Mouse (Mus musculus): Measurements from ENCODE around the gene Snx29. TPM values are rescaled to one million over a fixed set of nuclear protein-coding genes. Genes with fewer than 3 reads are reported as not detected.
"Not testable (repeated sequence)": the region's sequence is repeated elsewhere in the genome, so short reads cannot be mapped to it uniquely, and the experiment has no call there.

The Snx29 gene
- polyA plus RNA-seq (2015; fragmentation: Nextera tagmentation; extraction: Ambion mirVana): 4.0 and 4.1 TPM in 2 replicates

DNA sequence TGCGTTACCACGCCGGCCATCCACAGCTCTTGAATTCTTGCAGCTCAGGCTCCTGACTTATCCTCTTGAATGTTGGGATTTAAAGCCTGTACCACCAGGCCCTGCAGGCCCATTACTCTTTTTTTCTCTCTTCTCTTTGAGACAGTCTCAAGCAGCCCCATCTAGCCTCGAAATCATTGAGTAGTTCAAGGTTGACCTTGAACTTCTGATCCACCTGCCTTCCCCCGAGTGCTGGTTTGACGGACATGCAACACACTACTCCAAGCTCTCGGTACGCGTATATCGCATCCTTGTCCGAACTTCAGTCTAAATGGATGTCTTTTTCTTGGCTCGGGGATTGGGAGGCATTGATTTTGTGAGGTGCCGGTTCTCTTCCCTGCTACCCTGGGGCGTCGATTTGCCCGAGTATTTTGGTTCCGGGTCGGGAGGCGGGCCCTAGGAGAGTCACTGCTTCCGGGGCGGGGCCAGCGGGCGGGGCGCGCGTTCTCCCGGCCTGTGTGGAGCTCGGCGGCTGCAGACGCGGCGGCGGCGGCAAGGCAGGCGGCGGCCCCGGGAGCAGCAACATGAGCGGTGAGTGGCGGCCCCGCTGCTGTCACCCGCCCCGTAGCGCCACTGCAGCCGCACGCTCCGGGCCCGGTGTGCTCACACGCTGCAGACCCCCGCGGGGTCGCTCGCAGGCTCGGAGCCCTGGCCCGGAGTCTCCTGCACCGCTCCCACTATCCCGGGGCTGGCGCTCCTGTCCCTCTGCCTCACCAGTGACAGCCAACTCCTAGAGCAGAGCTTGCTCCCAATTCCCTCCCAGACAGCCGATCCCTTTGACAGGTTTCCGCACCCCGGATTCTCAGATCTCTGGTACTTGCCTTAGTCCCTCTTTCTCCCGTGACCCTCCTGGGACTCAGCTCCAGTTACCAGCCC, at the start of gene Snx29:
Gene Snx29 (plus strand): TSS at position 500 of the 915 bp plus-strand sequence.
- peak; percentile 94 for ATAC-seq (ENCODE audit: insufficient read depth)
- peak within 1 kb of the TSS; percentile 90 for H3K4me3 ChIP-seq (replicated peaks)
- WGBS (ENCODE audit: insufficient replicate concordance): 5% methylated on average over 61 of the region's 61 CpGs
- H3K4me2 ChIP-seq: peak within 1 kb of the TSS; percentile 92
- H3K36me3 ChIP-seq (replicated peaks): no peaks in the 10 kb centered on the region
- peaks cover 20% of the 10 kb centered on the region for H3K4me1 ChIP-seq (replicated peaks)
- peak within 1 kb of the TSS; percentile 87 for H3K9ac ChIP-seq
- no peaks in the 10 kb centered on the region for H3K27me3 ChIP-seq
- H3K27ac ChIP-seq (replicated peaks): peak within 1 kb of the TSS; percentile 87
- no peaks in the 10 kb centered on the region for H3K9me3 ChIP-seq (replicated peaks)

GRCm38 (mm10) chr16:11276888-11277287, 45.8 kb upstream of the Snx29 start:
- Histone ChIP-seq H3K27ac (replicated peaks) (no peak overlapping the region), H3K9me3 (replicated peaks) (no peaks in the 10 kb centered on the region), H3K4me1 (replicated peaks) (no peaks in the 10 kb centered on the region), H3K4me3 (replicated peaks) (no peak overlapping the region), H3K4me2 (no peak overlapping the region), H3K27me3 (no peaks in the 10 kb centered on the region), H3K36me3 (replicated peaks) (no peaks in the 10 kb centered on the region), H3K9ac (no peak overlapping the region)
- 58% methylated on average over 3 of the region's 3 CpGs for WGBS (ENCODE audit: insufficient replicate concordance)
- no peak for ATAC-seq (ENCODE audit: insufficient read depth)

DNA sequence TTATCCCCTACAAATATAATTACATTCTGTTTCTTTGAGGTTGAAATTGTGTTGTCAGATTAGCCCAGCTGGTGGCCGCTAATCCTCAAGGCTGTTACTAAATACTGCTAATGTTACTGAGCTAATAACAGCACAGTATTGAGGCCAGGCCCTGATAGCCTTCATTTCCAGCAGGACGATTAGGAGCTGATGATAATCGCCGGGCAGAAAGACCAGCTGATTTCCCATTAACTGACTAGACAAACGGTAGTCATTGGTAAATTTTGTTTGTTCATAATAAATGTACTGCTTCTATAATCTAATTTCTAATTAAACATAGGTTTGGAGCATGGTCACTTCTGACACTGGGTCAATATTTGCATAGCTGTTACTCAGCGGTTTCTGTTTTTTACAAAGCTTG, 43.9 kb upstream of the Snx29 start:
- Histone ChIP-seq H3K4me1 (replicated peaks) (no peaks in the 10 kb centered on the region), H3K4me2 (no peak overlapping the region), H3K4me3 (replicated peaks) (no peak overlapping the region), H3K27me3 (no peaks in the 10 kb centered on the region), H3K9ac (no peak overlapping the region), H3K9me3 (replicated peaks) (no peaks in the 10 kb centered on the region), H3K36me3 (replicated peaks) (no peaks in the 10 kb centered on the region), H3K27ac (replicated peaks) (no peak overlapping the region)
- 50% methylated on average over 6 of the region's 6 CpGs for WGBS (ENCODE audit: insufficient replicate concordance)
- no peak for ATAC-seq (ENCODE audit: insufficient read depth)

- no peak for ATAC-seq (ENCODE audit: insufficient read depth)
- WGBS (ENCODE audit: insufficient replicate concordance): 63% methylated on average over 5 of the region's 5 CpGs
- no peak overlapping the region for H3K4me3 ChIP-seq (replicated peaks)
Measured at GRCm38 (mm10) chr16:11282655-11283232, 40.0 kb upstream of the Snx29 start.

DNA sequence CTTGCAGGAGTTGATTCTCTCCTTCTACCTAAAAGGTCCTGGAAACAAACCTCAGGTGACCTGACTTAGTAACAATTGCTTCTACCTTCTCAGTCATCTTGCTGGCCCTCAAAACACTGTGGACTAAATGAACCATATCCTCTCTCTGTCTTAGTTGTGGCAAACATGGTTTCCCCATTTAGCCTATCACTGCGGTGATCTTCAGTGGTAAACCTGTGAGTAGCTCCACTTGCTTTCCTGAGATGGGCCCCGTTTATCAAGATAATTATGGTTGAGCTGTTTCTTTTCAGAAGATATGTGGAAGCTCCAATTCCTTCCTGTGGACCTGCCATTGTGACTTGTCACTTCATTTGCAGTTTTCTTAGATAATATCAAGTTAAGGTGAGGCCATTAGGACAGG, 37.8 kb upstream of the Snx29 start:
- H3K9ac ChIP-seq: no peak overlapping the region
- 22% methylated on average over 2 of the region's 2 CpGs for WGBS (ENCODE audit: insufficient replicate concordance)
- no peak overlapping the region for H3K4me2 ChIP-seq
- H3K4me3 ChIP-seq (replicated peaks): no peak overlapping the region
- H3K27ac ChIP-seq (replicated peaks): no peak overlapping the region
- no peaks in the 10 kb centered on the region for H3K36me3 ChIP-seq (replicated peaks)
- ATAC-seq (ENCODE audit: insufficient read depth): no peak
- H3K27me3 ChIP-seq: no peaks in the 10 kb centered on the region
- H3K9me3 ChIP-seq (replicated peaks): no peaks in the 10 kb centered on the region
- peaks cover 5% of the 10 kb centered on the region; the same call in 1 of the 2 replicates for H3K4me1 ChIP-seq (replicated peaks)

More at GRCm38 (mm10) chr16:11282655-11283232, 40.0 kb upstream of the Snx29 start:
- Histone ChIP-seq H3K27me3 (no peaks in the 10 kb centered on the region), H3K4me2 (no peak overlapping the region), H3K9me3 (replicated peaks) (no peaks in the 10 kb centered on the region), H3K4me1 (replicated peaks) (peaks cover 5% of the 10 kb centered on the region; the same call in 1 of the 2 replicates), H3K9ac (no peak overlapping the region), H3K36me3 (replicated peaks) (no peaks in the 10 kb centered on the region), H3K27ac (replicated peaks) (no peak overlapping the region)

- Histone ChIP-seq H3K4me3 (replicated peaks) (no peak overlapping the region), H3K9me3 (replicated peaks) (no peaks in the 10 kb centered on the region), H3K9ac (no peak overlapping the region), H3K4me2 (no peak overlapping the region), H3K36me3 (replicated peaks) (no peaks in the 10 kb centered on the region), H3K27ac (replicated peaks) (no peak overlapping the region), H3K27me3 (no peaks in the 10 kb centered on the region), H3K4me1 (replicated peaks) (peaks cover 5% of the 10 kb centered on the region; the same call in 1 of the 2 replicates)
- ATAC-seq (ENCODE audit: insufficient read depth): no peak
- 51% methylated on average over 2 of the region's 2 CpGs for WGBS (ENCODE audit: insufficient replicate concordance)
Measured at GRCm38 (mm10) chr16:11285949-11286348, 36.8 kb upstream of the Snx29 start.

DNA sequence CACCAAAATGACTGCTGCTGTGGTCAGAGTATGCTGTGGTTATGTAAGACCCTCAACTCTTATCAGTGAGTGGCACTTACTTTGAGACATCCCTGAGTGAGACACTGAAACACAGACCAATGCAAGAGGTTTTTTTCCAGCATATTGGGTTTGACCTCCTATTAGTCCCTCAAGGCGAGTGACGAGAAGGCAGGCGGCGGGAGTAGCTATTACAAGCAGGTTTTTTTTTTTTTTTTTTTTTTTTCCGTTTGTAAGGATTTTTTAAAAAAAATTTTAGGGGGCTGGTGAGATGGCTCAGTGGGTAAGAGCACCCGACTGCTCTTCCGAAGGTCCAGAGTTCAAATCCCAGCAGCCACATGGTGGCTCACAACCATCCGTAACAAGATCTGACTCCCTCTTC, 33.8 kb upstream of the Snx29 start:
- H3K27me3 ChIP-seq; H3K27ac ChIP-seq (replicated peaks); ATAC-seq (ENCODE audit: insufficient read depth); H3K4me3 ChIP-seq (replicated peaks); H3K4me1 ChIP-seq (replicated peaks); H3K9me3 ChIP-seq (replicated peaks); H3K36me3 ChIP-seq (replicated peaks); H3K9ac ChIP-seq; H3K4me2 ChIP-seq: not testable (repeated sequence)
- WGBS (ENCODE audit: insufficient replicate concordance): 86% methylated on average over 8 of the region's 8 CpGs

DNA sequence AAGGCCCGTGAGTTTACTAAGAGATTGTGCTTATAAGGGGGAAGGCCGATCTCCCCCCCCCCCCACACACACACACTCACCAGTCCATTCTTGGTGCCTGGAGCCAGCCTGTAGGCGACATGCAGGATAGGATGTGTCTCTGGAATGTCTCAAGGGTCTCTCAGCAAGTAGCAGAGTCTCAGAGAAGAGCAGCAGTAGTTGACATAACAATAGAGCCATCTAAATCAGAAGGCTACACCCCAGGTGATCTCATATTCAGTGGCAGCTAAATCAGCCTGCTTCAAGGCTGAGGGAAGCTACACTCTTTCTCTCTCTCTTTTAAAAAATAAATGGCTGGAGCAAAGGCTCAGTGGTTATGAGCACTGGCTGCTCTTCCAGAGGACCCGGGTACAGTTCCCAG, 27.1 kb upstream of the Snx29 start:
- H3K9ac ChIP-seq; H3K27me3 ChIP-seq; H3K4me2 ChIP-seq; H3K9me3 ChIP-seq (replicated peaks); H3K4me1 ChIP-seq (replicated peaks); H3K4me3 ChIP-seq (replicated peaks); H3K27ac ChIP-seq (replicated peaks); ATAC-seq (ENCODE audit: insufficient read depth); H3K36me3 ChIP-seq (replicated peaks): not testable (repeated sequence)
- 64% methylated on average over 4 of the region's 4 CpGs for WGBS (ENCODE audit: insufficient replicate concordance)

DNA sequence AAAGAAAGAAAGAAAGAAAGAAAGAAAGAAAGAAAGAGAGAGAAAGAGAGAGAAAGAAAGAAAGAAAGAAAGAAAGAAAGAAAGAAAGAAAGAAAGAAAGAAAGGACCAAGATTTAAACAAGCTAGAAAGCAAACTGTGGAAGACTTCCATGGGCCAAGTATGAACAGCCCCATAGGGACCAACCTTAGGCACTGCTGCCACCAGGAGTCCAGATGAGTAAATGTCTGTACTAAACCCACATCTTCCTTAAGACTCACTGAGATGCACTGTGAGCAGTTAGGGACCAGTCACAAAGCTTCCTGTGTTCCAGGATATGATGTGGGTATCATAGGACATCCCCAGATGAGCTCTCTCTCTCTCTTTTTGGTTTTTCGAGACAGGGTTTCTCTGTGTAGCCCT, 25.0 kb upstream of the Snx29 start:
- not testable (repeated sequence) for ATAC-seq (ENCODE audit: insufficient read depth); H3K4me1 ChIP-seq (replicated peaks); H3K4me2 ChIP-seq; H3K9me3 ChIP-seq (replicated peaks); H3K27ac ChIP-seq (replicated peaks); H3K9ac ChIP-seq; H3K27me3 ChIP-seq; H3K36me3 ChIP-seq (replicated peaks); H3K4me3 ChIP-seq (replicated peaks)
- WGBS (ENCODE audit: insufficient replicate concordance): 55% methylated on average over 1 of the region's 1 CpGs

DNA sequence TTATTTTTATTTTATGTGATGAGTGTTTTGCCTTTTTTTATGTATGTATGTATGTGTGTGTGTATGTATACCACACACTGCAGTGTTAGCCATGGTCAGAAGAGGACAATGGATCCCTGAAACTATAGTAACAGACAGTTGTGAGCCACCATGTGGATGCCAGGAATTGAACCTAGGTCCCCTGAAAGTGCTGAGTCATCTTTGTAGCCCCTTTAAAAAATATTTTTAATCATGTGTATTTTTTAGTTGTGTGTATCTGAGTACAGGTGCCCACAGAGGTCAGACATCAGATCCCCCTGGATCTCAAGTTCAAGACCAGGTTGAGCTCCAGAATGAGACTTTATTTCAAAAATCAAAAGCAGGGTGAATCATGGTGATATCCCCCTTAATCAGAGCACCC, 19.0 kb upstream of the Snx29 start:
- Histone ChIP-seq H3K4me2 (no peak overlapping the region), H3K27me3 (no peaks in the 10 kb centered on the region), H3K27ac (replicated peaks) (no peak overlapping the region), H3K36me3 (replicated peaks) (no peaks in the 10 kb centered on the region), H3K4me1 (replicated peaks) (no peaks in the 10 kb centered on the region), H3K9me3 (replicated peaks) (no peaks in the 10 kb centered on the region), H3K4me3 (replicated peaks) (no peak overlapping the region), H3K9ac (no peak overlapping the region)
- ATAC-seq (ENCODE audit: insufficient read depth): no peak

DNA sequence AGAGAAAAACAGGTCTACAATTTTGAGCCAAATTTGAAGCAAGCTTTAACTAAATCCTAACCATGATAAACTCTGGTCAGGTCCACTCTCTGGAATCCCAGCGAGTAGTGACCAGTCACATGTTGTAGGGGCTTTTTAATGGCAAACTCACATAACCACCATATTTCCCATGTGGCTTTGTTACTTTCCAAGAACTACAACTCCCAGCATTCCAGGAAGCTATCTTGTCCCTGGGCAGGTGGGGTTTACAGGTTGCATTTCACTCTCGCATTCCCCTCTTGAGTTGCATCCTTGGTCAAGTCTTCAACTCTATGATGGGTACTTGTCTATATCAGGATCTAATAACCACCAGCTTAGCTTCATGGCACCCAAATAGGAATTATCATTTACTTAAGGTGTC, 17.2 kb upstream of the Snx29 start:
- 70% methylated on average over 2 of the region's 2 CpGs for WGBS (ENCODE audit: insufficient replicate concordance)
- Histone ChIP-seq H3K36me3 (replicated peaks) (no peaks in the 10 kb centered on the region), H3K4me2 (no peak overlapping the region), H3K27ac (replicated peaks) (no peak overlapping the region), H3K4me1 (replicated peaks) (no peaks in the 10 kb centered on the region), H3K27me3 (no peaks in the 10 kb centered on the region), H3K9me3 (replicated peaks) (no peaks in the 10 kb centered on the region), H3K9ac (no peak overlapping the region), H3K4me3 (replicated peaks) (no peak overlapping the region)
- ATAC-seq (ENCODE audit: insufficient read depth): no peak

All from liver, embryonic 15.5 days (tissue).